Mouse (Mus musculus): ENCODE measurements around the gene Camkv. TPM values are rescaled to one million over a fixed set of nuclear protein-coding genes. Genes with fewer than 3 reads are reported as not detected.

Camkv gene
- total RNA-seq, 2 experiments from 2014 or later, result 1.6 to 2.7 TPM

DNA sequence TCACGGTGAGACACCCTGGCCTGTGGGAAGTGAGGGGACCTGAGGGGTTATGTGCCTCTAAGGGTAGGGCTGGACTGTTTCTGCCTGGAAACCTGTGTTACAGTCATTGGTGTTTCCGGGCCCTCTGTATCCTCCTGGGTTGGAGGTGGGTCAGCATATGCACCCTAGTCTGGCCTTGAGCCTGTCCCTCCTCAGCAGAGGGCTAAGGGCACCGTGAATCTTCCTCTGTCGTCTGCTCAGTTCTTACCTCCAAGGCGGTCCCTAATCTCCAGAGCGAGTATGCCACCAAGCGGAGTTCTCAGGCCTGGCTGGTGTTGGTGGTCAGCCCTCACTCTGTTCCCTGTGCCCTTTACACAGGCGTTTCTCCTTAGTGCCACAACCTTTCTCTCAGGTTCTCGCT lies 27.4 kb downstream of the Camkv start:
- DNase-seq, result no peak

DNA sequence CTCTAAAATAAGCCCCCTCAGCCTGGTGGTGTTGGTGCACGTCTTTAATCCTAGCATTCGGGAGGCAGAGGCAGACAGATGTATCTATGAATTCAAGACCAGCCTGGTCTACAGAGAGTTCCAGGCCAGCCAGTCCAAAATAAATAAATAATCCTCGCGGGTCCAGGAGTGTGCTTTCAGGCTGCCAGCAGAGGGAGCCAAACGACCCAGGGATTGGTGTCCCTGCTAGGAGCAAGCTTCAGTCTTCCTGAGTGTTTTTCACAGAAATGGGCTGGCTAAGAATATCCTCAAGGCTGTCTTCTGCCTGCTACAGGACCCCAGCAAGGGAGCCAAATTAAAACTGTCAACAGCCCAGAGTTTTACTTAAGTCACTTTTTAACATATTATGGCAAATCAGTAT lies 28.2 kb downstream of the Camkv start:
- DNase-seq, result peak; percentile 93

DNA sequence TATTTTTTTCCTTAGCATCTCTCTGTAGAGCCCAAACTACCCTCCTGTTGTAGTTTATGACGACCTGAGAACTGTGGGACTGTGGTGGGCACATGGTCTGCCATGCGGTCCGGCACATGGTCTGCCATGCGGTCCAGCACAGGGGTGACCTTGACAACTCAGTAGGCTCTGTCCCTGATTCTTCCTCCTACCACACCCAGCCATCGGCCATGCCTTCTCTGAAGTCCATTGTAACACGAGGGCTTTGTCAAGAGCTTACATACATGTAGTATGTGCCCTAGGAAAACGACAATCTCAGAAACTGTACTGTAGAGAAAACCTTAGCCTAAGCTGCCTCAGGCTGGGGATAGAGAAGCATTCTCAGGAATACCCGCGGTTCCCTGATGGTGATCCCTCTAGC lies 29.2 kb downstream of the Camkv start:
- DNase-seq, result no peak

DNA sequence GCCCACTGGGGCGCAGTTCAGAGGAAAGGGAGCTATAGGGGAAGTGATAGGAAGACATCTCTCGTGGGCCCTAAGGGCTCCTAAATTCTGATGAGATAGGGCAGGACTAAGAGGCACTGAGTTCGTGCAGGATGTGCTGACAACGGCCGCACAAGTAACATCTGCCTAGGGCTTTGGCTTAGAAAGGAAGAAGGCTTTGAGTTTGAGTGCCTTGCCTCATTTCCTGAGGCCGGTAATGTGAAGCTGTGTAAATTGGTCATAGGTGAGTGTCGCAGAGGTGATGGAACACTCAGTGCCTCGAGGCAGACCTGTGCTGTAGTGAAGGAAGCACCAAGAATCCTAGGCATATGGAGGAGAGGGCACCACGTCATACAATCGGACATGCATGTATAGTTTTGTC lies 31.2 kb downstream of the Camkv start:
- no peak for DNase-seq

DNA sequence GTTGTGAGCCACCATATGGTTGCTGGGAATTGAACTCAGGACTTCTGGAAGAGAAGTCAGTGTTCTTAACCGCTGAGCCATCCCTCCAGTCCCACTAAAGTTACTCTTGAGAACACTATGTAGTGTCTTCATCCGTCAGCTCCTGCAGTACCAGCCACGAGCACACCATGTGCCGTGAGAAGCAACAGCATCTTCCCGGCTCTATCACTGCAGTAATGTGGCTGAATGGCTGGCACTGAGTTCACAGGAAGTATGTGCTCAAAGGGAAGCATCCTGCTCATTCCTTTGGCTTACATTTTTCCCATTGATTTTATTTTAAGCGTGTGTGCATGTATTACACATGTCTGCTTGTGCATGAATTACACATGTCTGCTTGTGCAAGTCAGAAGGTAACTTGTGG lies 32.0 kb downstream of the Camkv start:
- DNase-seq, result no peak

DNA sequence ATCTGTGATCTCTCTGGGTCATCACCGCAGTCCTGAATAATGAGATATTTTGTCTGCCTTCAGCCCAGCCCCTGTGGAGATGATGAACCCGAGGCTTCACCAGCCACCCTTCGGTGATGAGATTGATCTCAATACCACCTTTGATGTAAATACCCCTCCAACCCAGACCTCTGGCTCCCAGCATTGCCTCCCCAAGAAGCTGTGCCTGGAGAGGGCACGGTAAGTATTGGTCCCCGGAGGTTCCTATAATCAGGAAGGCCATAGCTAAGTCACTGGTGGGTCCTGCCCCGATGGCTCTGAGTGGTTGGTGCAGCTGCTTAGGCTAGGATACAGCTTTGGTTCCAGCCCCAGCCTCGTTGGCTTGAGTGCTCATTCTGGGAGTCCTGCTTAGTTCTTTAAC lies 33.1 kb downstream of the Camkv start:
- DNase-seq, result no peak

DNA sequence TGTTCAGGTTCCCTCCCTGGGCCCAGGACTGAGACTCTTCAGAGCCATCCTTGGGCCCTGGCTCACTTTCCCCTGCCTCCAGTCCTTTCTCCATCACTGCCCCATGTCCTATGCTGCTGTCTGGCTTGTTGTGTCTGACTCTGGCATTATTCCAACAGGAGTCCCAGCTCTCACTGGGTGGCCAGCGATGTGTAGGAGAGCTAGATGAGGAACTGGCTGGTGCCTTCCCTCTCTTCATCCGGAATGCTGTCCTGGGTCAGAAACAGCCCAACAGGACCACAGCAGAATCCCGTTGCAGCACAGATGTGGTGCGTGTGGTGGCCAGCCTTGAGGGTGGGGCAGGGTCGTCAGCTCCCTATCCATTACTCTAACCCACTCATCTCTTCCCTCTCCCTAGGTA lies 34.8 kb downstream of the Camkv start:
- DNase-seq, result no peak

DNA sequence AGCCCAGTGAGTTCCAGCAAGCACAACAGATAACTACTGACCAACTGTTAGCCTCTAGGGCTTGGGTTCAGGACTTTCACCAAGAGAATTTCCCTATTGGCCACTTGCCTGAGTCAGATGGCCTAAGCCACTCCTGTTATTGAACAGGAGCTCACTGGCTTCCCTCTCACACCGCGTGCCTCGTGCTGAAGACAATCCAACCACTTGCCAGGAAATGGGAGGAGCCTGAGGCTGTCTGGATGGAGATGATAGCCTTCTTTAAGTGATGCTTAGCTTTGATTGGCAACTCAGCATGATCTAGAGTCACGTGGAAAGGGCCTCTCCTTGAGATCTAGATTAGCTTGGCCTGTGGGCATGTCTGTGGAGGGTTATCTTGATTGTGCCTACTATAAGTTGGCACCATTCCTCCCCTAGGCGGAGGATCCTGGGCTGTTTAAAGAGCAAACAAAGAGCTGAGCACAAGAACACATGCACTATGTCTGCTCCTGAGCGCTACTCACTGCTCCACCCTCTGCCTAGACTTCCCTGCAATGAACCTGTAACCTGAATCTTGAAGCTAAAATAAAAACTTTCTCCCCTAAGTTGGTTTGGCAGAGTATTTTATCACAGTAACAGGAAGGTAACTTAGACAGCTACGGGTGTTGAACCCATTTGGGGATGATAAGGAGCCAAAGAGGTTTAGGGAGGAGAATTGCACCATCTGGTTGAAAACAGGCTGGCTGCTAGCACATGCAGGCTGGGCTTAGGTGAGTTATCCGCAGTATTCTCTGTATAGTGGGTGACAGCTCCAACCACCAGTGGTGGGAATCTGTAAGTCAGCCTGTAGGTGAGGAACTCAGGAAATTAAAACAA lies 36.4 kb downstream of the Camkv start:
- DNase-seq, result no peak

DNA sequence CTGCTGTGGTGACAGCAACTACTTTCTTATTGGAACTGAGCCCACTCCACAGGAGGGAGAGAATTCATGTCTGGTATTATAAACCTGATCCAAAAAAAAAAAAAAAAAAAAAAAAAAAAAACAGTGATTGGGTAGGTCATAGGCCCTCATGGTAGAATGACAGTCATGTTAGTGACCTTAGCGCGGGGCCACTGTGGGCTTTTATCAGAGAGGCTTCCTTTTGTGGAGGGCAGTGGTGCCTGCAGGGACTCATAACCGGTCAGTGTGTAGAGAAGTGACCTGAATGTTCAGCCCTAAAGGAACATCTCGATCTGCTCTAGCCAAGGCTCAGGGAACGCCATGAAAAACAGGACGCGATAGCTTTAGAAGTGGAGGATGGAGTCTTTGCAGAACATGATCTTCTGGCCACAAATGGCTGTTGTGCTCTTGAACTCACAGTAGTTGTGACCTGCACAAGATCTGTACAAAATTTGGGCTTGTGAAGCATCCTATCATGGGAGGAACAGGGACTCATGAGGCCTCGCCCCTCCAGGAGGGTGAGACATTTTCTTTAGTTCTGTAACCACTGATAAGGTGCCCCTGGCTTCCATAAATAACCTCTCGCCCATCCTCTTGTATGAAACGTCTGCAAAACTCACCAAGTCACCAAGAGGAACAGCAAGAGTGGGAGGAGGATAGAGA lies 39.2 kb downstream of the Camkv start:
- DNase-seq, result no peak

DNA sequence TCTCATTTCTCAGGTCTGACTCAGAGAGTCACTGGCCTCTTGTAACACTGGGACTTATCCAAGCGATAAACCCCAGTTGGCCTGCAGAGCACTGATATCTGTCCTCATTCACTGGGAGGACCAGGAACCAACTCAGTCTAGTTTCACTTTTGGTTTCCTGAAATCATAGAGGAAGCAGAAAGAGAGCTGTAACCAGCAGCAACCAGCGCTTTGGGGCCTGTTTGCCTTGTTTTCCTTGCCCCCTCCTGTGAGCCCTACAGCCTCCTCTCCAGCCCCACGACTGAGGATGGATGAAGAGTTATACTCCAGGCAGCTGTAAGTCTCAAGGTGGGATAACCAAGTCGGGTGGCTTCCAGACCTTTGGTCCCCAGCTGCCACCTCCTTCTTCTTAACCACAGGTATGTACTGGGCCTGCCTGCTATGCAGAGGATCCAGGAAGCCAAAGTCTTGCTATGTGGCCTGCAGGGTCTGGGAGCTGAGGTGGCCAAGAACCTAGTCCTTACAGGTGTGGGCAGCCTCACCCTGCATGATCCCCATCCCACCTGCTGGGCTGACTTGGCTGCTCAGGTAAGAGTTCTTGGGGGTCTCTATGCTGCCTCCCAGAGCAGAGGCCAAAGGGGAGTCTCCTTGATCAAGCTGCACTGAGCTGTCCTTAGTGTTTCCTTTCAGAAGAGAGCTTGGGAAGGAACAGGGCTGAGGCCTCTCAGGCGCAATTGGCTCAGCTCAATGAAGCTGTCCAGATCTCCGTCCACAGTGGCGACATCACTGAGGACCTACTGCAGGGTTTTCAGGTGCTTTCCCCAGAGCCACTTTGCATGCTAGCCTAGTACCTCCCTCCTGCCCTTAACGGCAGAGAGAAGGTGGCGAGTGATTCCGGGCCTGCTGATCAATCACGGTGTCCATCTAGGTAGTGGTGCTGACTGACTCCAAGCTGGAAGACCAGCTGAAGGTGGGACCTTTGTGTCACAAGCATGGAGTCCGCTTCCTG lies 40.2 kb downstream of the Camkv start, which contains the start of gene Uba7:
Gene Uba7, plus strand, starts transcription at position 107 of the 988 bp plus-strand sequence.
- DNase-seq, result peak; percentile 43

DNA sequence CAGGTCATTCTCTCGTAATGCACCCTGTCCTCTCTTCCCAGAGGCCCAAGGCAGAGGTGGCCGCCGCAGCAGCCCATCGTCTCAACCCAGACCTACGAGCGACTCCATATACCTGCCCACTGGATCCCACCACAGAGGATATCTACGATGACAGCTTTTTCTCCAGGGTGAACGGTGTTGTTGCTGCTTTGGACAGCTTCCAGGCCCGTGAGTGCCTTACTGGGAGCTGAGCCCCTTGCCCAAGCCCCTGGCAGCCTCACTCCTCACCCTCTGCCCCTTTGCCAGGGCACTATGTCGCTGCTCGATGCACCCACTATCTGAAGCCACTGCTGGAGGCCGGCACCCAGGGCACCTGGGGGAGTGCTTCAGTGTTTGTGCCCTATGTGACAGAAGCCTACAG lies 43.3 kb downstream of the Camkv start:
- DNase-seq, result no peak

DNA sequence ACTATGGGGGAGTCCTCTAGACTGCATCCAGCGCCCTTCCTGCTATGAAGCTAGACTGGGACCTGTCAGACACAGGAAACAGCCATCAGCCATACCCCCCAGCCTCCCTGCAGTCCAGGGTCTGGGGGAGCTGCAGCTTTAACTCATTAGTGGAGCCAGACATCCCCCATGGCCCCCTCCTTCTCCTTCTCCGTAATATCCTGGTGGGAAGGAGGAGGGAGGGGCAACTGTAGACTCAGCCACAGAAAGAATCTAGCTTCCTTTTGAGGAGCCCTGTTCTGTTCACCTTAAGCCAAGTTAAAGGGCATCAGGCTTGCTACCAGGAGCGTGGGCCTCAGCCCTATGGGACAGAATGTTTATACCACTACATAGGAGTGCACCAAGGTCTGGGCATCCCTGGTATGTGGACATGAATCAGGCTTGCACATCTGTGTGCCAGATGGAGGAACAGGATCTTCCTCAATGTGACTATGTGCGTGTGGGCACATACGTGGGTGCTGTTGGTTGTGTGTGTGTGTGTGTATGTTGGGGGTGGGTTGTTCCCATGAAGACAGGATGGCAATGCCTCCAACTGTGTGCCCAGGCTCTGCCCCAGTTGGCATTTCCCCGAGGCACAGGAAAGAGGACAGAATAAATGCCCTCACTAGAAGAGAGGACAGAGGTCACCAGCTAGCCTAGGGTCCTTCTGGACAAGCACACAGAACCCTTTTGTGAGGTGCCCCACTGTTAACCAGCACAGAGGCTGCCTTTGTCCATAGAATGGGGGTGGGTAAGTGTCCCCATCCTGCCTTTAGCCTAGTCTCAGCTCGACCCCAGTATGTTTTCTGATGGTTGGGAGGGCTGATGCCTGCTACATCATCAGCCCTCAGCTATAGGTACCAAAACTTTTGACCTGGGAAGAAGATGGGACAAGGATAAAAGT lies 46.5 kb downstream of the Camkv start:
- no peak for DNase-seq

DNA sequence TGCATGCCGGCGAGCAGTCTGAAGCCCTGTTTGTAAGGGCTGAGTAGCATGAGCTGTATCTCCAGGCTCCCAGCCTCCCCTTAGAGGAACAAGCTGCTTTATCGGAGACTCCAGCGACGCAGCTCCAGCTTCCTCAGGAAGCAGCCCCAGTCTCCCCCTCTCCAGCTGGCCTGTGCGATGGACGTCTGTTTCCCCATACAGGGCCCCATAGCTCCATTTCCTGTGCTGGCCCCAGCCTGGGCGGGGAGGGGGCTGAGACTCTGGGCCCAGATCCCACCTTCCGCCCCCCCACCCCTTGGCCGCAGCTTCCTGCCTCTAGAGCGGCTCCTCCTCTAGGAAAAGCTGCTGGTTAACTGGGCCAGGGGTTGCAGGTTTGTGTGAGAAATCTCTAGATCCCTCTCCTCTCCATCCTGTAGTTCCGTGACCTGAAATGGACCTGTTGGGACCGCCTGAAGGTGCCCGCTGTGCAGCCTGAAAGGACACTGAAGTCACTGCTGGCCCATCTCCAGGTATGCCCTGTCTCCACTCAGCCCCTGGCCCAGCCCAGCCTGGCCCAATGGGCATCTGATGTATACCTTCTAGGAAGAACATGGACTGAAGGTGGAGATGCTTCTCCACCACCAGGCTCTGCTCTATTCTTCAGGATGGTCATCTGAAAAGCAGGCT lies 47.3 kb downstream of the Camkv start, which contains the start of gene Gm20661:
Gene Gm20661, plus strand, starts transcription at position 378 of the 666 bp plus-strand sequence.
- peak; percentile 77 for DNase-seq

DNA sequence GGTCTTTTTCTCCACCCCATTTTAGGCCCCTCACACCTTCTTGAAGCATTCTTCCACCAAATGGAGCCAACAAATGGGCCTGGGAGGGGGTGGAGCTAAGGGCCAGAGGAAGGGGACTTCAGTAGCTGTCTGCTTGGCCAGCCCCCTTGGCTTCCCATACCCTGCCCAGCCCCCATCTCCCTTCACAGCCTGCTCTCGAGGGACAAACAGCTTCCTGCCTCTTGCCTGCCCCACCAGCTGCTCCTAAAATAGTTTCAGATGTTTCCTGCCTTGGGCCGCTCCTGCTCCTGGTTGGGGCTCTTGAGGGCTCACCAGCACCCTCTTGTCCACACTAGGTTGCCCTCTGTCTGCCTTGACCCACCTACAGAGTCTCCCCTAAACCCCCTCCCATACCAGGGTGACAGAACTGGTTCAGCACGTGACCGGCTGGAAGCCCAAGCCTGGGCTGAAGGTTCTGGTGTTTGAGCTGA lies 48.0 kb downstream of the Camkv start:
- peak; percentile 78 for DNase-seq

DNA sequence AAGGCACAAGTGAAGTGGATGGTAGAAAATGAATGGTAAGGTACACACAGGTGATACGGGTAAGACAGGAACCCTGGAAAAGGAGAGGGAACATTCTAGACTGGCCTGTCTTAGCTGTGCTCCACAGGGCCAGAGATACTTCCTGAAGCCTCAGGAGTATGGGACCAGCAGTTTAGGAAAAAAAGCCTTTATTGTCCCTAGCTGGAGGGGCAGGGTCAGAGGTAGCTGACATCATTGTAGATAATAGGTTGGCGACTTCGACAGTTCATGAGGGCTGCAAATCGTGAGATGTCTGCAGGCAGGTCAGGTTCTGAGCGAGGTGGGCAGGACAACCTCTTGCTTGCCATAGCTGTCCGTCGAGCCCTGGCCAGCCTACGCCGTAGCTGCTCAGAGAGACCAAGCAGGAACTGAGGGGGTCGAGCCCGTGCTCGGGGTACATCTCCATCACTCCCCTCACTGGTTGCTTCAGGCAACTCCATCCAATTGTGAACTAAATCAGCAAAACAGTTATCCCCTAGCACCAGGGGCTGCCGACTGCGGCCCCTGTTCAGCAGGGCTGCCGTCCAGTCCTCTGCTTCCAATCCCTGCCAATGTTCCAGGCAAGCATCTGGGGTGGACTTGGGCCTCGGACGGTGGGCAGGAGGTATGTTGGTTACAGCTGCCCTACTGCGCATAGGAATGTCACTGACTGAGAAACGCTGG lies 48.7 kb downstream of the Camkv start:
- DNase-seq, result no peak

DNA sequence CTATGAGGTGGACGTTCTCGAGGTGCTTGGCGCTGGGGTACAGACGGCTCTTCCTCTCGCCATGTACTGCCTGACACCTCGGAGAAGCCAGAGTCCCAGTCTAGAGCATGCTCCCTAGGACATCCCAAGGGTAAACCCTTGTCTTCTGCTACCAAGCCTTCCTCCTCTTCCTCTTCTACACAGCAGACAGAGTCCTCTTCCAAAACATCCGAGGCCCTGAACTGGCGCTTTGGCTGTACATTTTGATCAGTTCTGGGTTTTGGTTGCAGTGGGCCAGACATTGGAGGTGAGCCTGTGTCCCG lies 49.2 kb downstream of the Camkv start:
- no peak for DNase-seq

DNA sequence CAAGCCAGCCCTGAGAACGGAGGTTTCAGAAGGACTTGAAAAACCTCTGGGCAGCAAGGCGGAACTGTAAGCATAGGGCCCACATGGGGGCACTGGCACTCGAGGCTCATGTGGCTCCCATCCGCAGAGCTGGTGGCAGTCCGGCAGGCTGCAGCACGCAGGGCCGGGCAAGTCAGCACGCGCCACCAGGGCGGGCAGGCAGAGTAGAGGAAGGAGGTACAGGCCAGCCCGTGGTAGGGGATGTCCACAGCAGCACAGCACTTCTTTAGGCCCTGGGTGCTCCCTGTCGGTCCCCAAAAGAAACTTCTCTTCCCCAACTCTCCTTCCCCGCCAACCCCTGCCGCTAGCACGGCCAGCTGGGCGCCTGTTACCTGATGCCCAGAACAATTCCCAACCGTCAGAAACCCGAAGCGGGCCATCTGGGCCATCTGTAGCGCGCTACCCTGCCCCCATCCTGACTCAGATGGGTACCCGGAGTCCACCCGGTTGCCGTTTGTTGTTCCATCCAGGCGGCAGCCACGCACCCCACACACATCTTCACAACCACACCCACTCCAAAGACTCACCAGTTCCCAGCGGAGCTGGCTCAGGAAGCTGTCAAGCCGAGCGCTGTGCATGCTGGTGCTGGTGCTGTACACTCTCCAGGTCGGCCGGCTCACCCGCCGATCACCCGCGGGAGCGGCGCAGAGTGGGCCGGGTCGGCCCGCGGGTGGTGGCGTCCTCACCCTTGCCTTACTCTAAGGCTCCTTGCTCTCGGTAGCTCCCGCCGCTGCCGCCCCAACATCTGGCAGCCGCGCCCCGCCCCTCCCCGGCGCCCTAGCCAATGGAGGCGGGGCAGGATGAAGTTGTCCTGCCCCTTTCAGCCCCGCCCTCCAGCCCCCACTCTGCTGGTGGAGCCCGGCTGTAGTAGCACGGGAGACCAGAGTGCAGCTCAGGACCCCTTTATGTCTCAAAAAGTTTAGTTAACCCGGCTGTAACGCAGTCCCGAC lies 50.0 kb downstream of the Camkv start, which contains the start of gene Inka1:
Gene Inka1, minus strand, starts transcription at position 749 of the 989 bp plus-strand sequence.
- peak; percentile 94 for DNase-seq

DNA sequence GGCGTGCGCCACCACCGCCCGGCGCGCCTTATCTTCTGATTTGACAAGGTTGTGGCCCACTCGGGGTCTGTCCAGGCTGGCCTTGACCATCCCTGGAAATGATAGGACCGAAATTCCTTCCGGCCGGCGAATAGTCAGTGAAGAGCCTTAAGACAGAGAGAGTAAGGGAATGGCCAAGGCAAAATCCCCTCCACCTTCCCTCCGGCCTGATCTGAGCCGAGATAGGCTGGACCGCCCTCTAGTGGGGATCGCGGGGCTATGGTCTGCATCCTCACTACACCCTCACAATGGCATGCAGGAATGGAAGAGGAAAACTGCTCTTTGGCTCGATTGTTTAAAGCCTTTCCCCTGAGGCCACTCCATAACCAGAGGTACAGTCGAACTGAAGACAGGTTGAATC lies 50.9 kb downstream of the Camkv start:
- peak; percentile 89 for DNase-seq

DNA sequence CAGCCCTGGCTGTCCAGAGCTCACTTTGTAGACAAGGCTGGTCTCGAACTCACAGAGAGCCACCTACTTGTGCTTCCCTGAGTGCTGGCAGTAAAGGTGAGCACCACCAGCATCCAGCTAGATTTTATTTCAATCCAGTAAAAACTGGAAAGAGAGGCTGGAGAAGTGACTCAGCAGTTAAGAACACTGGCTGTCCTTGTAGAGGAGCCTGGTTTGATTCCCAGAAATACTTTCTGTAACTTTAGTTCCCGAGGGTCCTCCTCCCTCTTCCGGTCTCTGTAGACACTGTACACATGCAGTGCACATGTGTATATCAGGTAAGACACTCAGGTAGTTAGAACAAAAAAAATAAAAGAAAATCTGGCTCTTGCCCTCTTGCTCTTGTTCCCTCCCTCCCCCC lies 52.5 kb downstream of the Camkv start:
- no peak for DNase-seq
